Mouse (Mus musculus) heart, postnatal 10 days (tissue): ENCODE data around the gene Caly. TPM values are rescaled to one million over a fixed set of nuclear protein-coding genes. Genes with fewer than 3 reads are reported as not detected.
A peak's percentile ranks its signal among the peaks of the same experiment; 100 is the strongest.

Experiments used
- DNase-seq, 2 experiments: peaks; one replicate each; pipeline ENCODE4 v3.0.0; 2021
- intact Hi-C: fragments of 180-260 bp; cut with DNase I; formaldehyde crosslinking; loops from one replicate; pipeline ENCODE4 v1.15.1; 2025
- total RNA-seq, 2 experiments: library from RNA; stranded (reverse); gene quantifications; 2 replicates each; pipeline ENCODE4 v1.2.3; 2021

The Caly gene
- total RNA-seq, 2 experiments from 2014 or later = 0.25 TPM; not detected in 1

DNA sequence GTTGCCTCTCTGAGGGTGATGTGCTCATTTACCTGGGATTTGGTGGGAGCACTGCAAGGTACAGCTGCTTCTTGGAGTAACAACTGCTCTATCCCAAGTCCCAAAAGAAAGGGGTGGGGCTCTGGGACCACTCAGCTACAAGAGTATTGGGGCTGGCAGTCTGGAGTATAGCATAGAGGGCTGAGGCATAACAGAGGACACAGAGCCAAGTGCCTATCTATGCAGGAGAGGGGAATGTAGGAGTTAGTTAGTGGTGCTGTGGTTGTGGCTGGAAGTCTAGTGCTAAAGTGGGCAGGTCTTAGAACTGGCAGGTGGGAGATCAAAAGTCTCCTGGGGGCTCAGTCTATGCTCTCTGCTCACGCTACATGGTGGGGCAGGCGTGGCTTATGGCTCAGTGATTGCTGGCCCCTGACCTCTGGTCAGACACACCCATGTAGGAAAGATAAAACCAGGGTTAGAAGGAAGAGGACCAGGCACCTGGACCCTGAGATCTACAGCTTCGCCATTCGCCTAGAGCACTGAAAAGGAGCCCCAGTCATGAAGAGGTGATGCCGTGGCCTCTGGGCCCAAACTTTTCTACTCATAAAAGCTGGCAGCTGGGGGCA is 10.7 kb upstream of the Caly start, which contains the start of gene Prap1:
TSS of gene Prap1 (plus strand) at position 472 of the 605 bp plus-strand sequence.
- intact Hi-C loops = no loop called here
- DNase-seq = no peak

DNA sequence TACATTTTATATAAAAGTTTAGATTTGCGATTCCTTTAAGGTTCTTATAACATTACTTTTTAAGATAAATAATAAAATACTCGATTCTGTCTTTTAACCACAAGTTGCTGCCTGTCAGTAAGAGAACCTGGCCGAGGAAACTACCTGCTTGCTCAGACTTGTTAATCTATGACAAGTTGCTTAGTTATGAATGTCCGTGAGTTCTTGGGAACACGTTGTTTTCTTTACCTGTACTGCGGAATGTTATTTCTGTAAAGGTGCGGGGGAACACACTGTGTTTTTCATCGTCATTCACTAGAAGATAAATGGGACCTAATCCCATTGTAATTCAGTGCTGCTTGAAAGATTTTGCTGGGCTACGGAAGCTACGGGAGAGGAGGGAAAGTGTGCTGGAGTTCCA is 8.3 kb upstream of the Caly start:
- intact Hi-C loops = no loop called here
- DNase-seq = no peak

DNA sequence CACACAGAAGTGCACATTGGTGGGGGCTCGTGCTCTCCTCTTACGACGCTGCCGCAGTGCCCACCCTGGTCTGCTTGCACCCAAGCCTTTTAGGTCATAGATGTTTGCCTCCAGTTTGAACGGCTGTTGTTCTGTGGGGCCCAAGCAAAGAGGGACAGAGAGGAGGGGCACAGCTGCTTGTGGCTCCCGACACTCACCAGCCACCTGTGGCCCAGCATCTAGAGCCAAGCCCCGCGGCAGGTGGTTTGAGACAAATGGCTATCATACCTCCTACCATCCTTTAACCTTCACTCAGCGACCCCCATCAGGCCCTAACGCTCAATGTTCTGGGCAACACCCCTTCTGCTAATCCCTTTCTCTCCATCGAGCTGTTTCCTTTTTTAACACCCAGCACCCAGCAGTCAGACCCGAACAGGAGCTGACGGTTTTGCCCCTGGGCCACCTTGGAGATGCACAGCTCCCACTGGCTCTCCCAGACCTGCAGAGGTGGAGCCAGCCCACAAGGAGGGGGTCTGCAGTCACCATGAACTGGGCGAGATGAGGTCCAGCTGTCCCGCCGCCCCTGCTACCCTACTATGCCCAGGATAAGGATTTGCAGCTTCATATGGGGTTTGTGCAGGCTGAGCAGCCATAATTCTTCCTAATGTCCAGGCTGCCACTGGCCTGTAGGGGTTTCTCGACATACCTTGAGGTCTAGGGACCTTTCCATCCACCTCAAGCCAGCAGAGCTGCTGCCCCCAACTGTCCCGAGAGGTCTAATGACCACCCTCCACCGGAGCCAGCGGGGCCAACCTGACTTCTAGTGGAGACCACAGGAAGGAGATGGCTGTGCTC is 723 bp downstream of the Caly start:
- DNase-seq = no peak
- intact Hi-C loops = no loop called here

DNA sequence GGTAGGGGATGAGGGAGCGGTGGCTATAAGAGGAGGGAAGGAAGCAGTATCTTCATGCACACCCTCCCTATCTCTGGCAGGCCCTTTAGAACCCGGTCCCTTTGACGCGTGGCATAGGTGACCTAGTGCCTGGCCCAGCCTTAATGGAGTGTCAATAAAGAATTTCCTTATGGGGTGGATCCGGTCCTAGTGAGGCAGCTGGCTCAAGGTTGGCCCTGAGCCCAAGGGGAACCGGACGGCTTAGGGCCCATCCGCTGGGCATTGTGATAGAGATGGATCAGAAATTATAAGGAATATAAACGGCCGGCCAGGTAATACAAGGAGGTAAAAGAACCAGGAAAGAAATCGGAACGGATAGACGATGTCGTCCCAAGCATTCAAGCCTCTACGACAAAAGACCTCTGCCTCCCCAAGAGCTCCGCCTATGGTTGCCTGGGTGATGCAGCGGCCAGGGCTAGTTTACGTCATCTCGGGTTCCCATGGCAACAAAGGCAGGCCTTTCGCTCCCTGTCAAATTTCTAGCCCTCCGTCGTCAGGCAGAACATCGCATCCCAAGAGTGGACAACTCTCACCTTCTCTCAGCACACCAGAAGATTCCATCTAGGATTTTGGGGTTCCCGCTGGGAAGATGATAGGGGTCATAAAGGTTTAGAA is 1.7 kb downstream of the Caly start:
- DNase-seq = peak; percentile 71 to 77
- intact Hi-C loops = no loop called here

DNA sequence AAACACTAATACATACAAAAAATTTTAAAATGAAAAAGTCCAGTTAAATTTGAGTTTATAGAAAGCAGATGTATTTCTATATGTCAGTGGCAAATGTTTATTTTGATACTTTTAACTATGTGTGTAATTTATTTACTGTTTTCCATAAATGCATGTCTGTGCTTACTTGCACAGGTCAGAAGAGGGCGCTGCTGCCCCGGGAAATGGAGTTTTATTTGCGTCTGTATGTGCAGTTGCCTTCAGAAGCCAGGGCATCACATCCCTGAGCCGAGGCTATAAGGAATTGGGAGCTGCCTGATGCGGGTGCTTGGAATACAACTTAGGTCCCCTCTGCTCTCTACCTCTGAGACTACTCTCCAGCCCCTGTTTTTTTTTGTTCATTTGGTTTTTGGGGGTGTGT is 3.6 kb downstream of the Caly start:
- DNase-seq = peak; percentile 59 to 76
- intact Hi-C loops = loop anchor here (1.0 to 5.0 kb wide), 3 partner anchors 63 to 824 kb away; no protein-coding TSS in a partner anchor

DNA sequence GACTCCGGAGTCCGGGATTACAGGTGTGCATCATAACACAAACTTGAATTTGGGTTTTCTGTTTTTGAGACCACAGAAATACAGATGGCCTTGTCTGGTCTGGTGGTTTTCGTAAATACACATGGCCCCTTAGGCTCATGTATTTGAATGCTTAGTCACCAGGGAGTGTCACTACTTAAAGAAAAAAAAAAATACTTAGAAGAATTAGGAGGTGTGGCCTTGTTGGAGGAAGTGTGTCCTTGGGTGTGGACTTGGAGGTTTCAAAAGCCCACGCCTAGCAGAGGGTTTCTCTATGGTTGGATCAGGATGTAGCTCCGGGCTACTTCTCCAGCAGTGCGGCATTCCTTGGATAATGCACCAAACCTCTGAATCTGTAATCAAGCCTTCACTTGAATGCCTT is 4.7 kb downstream of the Caly start:
- intact Hi-C loops = loop anchor here (1.0 to 5.0 kb wide), 3 partner anchors 64 to 825 kb away; no protein-coding TSS in a partner anchor
- DNase-seq = no peak

DNA sequence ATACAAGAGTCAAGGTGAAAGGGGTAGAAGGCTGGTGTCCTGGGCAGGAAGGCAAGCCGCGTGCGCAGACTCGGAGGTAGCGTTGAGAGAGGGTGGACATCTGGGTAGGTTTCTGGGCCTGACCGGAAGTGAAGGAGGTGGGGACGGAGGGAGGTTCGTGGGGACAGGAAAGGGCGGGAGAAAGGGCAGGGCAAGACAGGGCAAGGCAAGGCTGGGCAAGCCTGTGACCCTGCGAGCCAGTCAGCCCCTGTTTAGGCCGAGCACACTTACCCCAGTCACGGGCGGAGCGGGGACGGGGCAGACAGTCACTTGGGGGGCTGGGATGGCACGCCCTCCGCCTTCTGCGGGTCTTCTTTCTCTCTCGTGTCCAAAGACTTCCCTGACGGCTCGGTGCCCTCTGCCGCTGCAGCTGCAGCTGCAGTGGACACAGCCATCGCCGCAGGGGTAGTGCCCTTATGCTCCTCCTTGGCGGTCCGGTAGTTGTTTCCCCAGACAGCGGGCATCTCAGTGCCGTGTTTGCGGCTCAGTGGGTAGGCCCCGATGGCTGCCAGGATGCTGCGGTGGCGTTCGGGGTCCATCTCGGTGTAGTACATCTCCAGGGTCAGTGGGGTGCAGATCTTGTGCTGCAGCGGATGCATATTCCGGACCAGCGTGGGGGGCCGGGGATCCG is 12.2 kb downstream of the Caly start:
- intact Hi-C loops = no loop called here
- peak in 1 of 2 experiments; percentile 17 for DNase-seq

DNA sequence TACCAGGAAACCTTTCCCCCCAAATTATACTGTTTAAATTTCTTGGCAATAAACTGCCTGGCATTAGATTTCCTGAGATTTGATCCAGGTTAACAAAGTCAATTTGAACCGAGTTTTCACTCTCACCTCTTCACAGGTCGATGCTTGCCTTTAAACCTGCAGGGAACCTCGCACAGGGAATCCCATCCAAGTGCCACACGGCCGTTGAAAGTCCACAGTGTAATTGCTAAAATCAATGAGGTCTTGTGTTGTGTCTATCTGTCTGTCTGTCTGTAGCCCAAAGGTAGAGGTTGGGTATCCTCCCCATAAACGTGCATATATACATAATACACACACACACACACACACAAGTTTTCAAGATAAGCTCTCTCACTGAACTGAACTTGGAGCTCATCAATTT is 15.0 kb downstream of the Caly start:
- intact Hi-C loops = no loop called here
- DNase-seq = no peak

DNA sequence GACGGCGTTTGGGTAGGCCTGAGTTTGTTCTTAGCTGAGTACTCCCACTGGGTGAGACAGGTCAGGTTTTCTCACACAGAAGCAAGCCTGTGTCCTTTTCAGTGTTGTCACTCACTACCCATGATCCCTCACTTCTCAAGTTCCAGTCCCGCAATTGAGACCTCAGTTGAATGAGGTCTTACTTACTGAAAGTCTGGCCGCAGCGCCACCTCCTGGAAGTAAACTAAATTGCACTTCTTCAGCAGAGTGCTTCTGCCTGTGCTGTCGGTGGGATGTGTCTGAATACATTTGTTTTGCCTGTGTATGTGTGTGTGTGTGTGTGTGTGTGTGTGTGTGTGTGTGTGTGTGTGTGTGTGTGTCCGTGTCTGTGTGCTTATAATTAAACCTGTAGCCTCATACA is 19.3 kb downstream of the Caly start:
- DNase-seq = peak; percentile 56 to 77
- intact Hi-C loops = loop anchor here (1.0 to 5.0 kb wide), 3 partner anchors 94 to 416 kb away; no protein-coding TSS in a partner anchor

DNA sequence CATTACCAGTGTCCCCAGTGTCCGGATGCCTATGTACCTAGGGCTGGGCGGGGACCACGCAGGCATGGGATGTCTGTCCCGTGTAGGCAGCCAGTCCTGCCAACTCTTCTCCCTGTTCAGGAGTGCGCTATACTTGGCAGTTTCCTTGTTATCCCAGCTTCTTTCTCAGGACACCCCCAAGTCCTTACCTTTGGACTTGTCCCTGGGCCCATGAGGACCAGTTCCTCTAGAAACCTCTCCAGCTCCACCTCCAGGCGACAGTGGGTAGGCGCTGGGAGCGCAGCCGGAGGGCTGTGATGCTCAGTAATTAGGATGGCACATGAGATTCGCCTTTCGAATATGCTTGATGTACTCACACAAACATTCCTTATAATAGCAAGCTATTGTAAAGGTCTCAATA is 20.0 kb downstream of the Caly start:
- DNase-seq = peak in 1 of 2 experiments; percentile 34
- intact Hi-C loops = loop anchor here (5.0 kb wide), 2 partner anchors 155 to 415 kb away; no protein-coding TSS in a partner anchor

DNA sequence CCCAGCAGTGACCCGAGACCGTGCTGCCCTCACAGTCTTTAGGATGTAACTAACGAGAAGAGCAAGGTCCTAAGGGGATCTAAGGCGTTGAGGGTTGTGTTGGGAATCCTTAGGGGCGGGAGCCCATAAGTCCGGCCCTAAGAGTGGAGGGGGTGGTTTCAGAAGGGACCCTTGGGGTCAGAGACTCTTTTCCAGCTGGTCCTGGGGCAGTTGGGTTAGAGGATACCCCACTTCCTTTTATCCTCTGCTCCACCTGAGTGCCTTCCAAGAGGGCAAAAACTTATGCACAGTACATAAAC is 20.6 kb downstream of the Caly start:
- DNase-seq = no peak
- intact Hi-C loops = loop anchor here (5.0 kb wide), 2 partner anchors 154 to 414 kb away; no protein-coding TSS in a partner anchor

DNA sequence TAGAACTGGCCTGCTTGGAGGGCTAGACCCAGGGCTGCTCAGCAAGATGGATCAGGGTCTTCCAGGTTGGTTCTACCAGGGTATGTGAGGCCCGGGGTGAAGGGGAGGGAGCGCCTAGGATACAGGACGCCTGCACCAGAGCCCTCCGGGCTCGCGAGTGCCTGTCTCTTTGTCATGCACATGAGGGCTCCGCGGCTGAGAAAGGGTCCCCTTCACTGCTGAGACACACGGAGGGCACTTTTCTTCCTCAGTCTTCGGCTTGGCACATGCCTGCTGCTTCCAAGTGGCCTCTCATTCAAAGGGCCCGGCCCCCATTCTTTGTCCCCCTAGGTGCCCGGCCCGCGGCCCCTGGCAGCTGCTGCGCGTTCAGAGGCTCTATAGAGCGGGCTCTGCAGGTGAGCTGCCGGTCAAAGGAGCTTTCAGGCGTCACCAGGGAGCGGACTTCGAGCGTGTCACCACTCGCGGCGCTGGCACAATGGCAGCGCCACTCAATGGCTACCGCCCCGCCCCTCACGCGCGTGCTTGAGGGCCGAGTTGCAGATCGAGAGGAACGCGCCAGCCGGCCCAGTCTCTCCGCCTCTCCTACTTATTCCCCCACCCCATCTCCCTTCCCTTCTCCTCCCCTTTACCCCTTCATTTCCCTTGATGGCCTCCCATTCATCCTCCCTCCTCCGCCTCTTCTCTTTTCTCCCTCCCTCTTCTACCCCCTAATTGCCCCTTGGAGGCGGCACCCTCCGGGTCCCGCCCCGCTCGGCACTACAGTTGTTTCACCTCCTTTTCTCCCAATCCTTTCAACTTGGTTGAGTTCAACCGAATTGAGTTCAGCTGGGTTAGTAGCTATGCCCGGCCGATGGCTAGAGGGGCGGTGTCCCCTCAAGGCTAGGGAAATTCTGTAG is 21.2 kb downstream of the Caly start:
- intact Hi-C loops = loop anchor here (5.0 kb wide), 2 partner anchors 154 to 414 kb away; no protein-coding TSS in a partner anchor
- DNase-seq = no peak

DNA sequence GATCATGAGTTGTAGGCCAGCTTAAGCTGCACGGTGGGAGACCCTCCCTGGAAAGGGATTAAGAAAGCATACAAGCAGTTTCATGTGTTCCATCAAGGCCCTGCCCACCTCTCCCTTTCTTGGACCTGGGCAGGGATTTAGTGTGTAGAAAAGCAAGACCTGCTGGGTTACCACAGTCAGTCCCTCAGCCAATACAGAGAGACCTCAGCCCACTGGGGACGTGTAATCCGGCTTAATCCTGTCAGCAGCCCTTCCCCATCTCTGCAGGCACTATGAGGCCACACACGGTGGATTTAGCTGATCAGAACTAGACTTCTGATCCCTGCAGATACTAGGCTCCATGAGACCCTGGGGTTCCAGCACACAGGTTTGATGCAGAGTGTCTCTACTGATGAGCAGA is 22.7 kb downstream of the Caly start:
- intact Hi-C loops = no loop called here
- DNase-seq = no peak

DNA sequence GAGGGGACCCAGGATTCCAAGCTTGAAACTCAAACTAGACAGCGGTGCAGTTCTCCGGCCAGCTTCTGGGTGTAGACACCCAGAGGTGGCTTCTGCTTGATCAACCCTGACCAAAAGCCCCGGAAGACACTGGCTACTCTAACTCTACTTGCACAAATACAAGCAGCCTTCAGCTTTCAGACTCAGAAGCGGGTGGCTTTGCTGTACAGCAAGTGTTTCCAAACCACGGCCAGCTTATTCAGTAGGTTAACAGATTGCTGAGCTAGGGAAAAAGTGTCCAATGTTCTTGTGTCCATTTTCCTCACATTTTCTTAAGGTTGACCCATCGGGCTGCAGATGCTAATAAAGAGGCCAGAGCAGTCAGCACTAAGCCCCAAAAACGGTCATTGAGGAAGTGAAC is 23.8 kb downstream of the Caly start:
- intact Hi-C loops = no loop called here

DNA sequence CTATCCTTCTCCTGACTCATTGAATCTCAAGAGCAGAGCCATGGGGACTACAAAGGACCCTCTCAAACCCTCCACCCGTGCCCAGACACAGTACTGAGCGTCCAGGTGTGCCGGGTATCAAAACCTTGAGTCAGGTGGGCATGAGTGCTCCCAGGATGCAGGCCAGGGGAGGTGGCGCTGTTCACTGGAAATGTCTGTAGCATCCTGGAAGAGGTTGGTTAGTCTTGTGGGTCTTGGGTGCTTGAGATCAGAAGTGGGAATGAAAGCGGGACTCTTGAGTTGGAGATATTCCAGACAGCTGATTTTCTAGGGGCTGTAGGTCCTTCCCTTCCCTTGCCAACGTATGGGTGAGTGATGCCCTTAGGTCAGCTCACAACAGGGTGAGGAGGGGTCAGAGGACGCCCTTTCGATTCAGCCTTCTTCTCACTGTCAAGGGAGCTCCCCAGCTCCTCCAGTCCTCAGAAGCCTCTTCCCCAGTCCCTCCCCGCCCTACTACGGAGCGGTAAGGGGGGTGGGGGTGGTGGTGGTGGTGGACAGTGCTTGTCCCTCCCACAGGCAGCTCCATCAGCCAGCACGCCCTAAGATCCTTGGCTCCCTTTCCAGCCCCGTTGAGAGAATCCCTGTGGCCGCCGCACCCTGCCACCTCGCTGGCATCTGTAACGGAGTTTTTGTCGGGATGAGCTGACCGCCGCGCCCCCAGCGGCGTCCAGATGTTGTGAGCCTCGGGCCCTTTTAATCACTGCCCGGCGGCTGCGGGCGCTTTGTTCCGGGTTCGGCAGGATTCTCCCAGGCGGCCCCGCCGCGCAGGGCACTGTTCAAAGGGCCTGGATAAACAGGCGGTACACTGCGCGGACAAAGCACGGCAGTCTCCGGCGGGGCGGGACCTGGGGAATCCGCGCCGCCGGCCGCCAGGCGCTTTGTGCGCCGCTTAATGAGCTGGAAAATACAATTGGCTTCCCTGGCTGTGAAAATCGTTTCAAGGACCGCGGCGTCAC is 24.6 kb downstream of the Caly start:
- peak in 1 of 2 experiments; percentile 37 for DNase-seq
- intact Hi-C loops = no loop called here

More for the DNA sequence above, 23.8 kb downstream of the Caly start:
- no peak for DNase-seq

DNA sequence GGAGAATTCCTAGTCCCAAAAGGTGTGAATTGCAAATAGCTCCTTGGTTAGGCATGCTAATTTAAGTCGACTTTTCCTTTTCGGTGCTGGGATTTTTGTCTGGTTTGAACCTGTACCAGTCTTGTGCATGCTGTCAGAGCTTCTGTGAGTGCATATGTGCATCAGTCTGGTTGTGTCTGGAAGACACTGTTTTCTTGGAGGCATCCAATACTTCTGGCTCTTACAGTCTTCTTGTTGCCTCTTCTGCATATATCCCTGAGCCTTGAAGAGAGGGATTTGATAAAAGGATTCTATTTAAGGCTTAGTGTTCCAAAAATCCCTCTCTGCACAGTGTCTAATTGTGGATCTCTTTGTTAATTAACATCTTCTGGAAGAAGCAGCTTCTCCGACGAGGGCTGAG is 28.2 kb downstream of the Caly start:
- intact Hi-C loops = no loop called here
- DNase-seq = no peak

DNA sequence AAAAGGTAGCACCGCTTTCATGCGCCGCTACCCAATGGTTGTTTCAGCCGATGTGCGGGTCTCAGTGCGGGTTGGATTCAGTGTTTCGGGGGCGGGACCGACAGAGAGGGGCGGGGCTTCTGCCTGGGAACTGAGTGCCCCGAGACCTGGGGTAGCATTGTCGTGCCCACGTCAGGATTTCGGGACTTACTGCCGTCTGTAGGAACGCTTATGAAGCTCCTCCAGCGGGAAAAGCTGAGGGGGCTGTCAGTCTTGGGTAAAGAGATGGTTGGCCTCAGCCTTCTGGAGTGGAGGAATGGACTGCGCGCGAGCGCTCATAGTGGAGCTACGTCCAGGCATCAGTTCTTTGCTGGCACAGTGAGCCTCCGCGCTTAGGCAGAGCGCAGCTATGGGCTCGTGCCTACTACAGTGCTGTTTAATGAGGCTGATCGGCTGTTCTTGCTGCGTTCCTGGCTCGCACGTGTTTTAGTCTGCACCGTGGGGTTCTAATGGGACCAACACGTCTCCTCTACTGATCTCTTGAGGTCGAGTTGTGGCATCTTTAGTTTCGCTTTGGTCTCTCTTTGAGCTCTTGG is 33.1 kb downstream of the Caly start:
- intact Hi-C loops = no loop called here
- peak in 1 of 2 experiments; percentile 39 for DNase-seq
